Mouse (Mus musculus): ENCODE results near the gene Mrps7. TPM values are rescaled to one million over a fixed set of nuclear protein-coding genes. Genes with fewer than 3 reads are reported as not detected.

Mrps7 gene
- polyA plus RNA-seq, 1 experiment from 2014 or later: 92.8 TPM

DNA sequence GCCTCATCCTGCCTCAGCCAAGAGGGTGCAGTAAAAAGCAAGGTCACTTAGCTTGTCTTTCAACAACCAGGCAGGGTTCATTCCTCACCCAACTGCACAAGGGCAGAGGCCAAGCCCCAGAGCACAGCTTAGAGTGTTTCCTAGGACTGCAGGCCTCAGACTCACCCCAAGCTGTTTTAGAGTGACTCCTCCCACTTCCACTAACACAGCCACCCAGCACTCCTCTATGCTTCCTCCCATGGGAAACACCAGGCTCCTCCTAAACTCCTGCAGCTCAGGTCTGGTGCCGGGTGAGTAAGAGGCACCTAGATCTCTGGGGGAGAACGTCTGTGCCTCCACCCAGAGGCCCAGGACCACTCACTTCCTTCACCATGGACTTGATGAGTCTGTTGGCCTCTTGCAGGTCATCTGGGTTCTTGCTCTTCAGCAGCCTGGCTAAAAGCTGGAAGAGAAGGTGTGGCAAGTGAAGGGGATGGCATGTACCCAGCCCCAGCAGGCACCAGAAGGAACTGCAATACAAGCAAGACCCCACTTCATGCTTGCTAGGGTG is 13.1 kb upstream of the Mrps7 start:
- 91% methylated on average over 2 of the region's 2 CpGs for WGBS
- no peak overlapping the region for H3K4me2 ChIP-seq

DNA sequence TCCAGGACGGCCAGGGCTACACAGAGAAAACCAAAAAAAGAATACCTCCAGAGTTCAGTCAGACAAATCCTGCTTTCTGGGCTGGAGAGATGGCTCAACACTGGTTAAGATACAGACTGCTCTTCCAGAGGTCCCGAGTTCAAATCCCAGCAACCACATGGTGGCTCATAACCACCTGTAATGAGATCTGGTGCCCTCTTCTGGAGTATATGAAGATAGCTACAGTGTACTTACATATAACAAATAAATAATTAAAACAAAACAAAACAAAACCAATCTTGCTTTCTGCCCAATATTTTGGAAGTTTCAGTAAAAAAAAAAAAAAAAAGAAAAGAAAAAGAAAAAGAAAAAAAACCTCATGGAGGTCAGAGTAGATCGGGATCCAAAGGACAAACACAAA is 8.5 kb upstream of the Mrps7 start:
- H3K9me3 ChIP-seq: no peaks in the 10 kb centered on the region
- H3K4me1 ChIP-seq: no peaks in the 10 kb centered on the region
- WGBS: 94% methylated on average over 3 of the region's 3 CpGs
- ATAC-seq (ENCODE audit: insufficient number of reproducible peaks, insufficient read depth, low FRiP score, low TSS enrichment, low read depth): no peak
- no peak overlapping the region for H3K4me2 ChIP-seq
- peaks cover 91% of the 10 kb centered on the region for H3K36me3 ChIP-seq
- no peaks in the 10 kb centered on the region for H3K27me3 ChIP-seq
- H3K9ac ChIP-seq: no peak overlapping the region
- H3K27ac ChIP-seq: no peak overlapping the region
- H3K4me3 ChIP-seq: no peak overlapping the region

More for the DNA sequence above, 13.1 kb upstream of the Mrps7 start:
- Histone ChIP-seq H3K4me1 (no peaks in the 10 kb centered on the region), H3K4me3 (no peak overlapping the region), H3K27me3 (no peaks in the 10 kb centered on the region), H3K36me3 (peaks cover 95% of the 10 kb centered on the region), H3K9me3 (no peaks in the 10 kb centered on the region), H3K27ac (no peak overlapping the region), H3K9ac (no peak overlapping the region)
- ATAC-seq (ENCODE audit: insufficient number of reproducible peaks, insufficient read depth, low FRiP score, low TSS enrichment, low read depth): no peak

DNA sequence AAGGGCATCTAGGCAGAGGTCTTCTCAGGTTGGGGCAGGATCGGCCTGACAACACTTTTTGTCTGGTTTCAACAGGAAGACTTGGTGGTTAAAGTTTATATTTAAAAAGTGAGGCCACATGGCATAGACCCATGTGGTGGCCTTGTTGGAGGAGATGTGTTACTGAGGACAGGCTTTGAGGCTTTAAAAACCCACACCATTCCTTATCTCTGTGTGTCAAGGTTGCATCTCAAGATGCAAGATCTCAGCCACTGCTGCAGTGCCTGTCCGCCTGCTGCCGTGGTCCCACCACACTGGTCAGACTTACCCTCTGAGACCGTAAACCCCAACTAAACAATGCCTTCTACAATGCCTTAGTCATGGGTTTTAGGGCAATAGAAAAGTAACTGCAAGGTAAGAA is 5.4 kb upstream of the Mrps7 start:
- H3K27me3 ChIP-seq: no peaks in the 10 kb centered on the region
- peaks cover 67% of the 10 kb centered on the region for H3K36me3 ChIP-seq
- 94% methylated on average over 4 of the region's 4 CpGs for WGBS
- peaks cover 14% of the 10 kb centered on the region for H3K4me1 ChIP-seq
- no peak overlapping the region for H3K27ac ChIP-seq
- no peak overlapping the region for H3K4me3 ChIP-seq
- H3K9ac ChIP-seq: no peak overlapping the region
- H3K4me2 ChIP-seq: no peak overlapping the region
- no peak for ATAC-seq (ENCODE audit: insufficient number of reproducible peaks, insufficient read depth, low FRiP score, low TSS enrichment, low read depth)
- H3K9me3 ChIP-seq: no peaks in the 10 kb centered on the region

DNA sequence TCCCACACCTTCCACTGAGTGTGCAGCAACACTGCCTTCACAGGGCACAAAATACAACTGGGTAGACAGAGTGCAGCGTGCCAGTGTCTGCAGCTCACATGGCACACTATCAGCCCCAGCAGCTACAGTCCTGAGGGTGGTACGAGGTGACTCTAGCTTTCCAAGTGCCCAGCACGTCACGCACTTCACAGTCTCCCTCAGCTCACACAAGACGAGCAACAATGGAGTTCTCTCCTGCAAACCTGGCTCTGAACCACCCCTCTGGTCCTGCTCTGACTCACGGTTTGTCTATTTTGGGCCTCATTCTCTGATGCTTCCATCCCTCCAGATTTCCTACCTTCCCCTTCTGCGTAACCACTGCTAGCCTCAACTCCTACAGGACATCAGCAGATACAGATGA is 4.0 kb upstream of the Mrps7 start:
- Histone ChIP-seq H3K27me3 (no peaks in the 10 kb centered on the region), H3K4me1 (peaks cover 16% of the 10 kb centered on the region), H3K4me3 (no peak overlapping the region), H3K9me3 (no peaks in the 10 kb centered on the region), H3K9ac (no peak overlapping the region), H3K4me2 (no peak overlapping the region), H3K36me3 (peaks cover 53% of the 10 kb centered on the region), H3K27ac (no peak overlapping the region)
- no peak for ATAC-seq (ENCODE audit: insufficient number of reproducible peaks, insufficient read depth, low FRiP score, low TSS enrichment, low read depth)
- WGBS: 94% methylated on average over 7 of the region's 7 CpGs

DNA sequence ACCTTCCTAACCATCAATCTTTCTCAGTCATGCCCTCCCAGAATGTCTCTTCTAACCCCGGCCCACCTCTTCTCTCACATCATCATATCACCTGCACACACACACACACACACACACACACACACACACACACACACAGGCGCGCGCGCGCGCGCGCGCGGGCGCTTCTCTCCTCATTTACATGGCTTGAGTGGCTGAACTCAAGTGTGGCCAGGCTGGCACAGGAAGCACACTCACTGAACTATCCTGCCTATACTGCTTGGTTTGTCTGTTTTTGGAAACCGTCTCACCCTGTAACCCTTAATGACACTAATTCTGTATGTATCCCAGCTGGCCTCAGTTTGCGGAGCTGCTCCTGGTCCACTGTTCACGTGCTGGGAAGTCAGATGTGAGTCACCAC is 3.0 kb upstream of the Mrps7 start:
- peaks cover 49% of the 10 kb centered on the region for H3K36me3 ChIP-seq

DNA sequence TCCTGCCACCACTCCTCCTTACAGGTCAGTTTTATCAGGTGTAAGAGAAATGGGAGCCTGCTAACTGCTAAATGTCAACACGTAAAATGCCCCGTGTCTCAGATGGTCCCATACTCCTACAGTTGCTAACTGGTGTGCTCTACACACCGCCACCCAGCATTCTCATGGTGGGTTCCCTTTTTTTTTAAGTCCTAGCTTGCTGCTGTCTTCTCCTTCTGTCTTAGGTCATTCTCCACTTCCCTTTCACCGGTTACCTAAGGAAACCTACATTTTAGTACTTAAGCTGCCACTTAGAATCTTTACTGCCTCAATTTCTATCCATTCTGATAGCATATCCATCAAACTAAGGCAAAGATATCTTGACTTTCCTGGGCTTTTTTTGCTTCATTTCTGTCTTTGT is 2.6 kb upstream of the Mrps7 start:
- peaks cover 23% of the 10 kb centered on the region for H3K4me1 ChIP-seq
- no peak overlapping the region for H3K4me3 ChIP-seq
- no peaks in the 10 kb centered on the region for H3K27me3 ChIP-seq
- H3K9ac ChIP-seq: no peak overlapping the region
- H3K4me2 ChIP-seq: no peak overlapping the region
- peaks cover 50% of the 10 kb centered on the region for H3K36me3 ChIP-seq
- no peaks in the 10 kb centered on the region for H3K9me3 ChIP-seq
- ATAC-seq (ENCODE audit: insufficient number of reproducible peaks, insufficient read depth, low FRiP score, low TSS enrichment, low read depth): no peak
- WGBS: 92% methylated on average over 4 of the region's 4 CpGs
- no peak overlapping the region for H3K27ac ChIP-seq

More for the DNA sequence above, 3.0 kb upstream of the Mrps7 start:
- no peak for ATAC-seq (ENCODE audit: insufficient number of reproducible peaks, insufficient read depth, low FRiP score, low TSS enrichment, low read depth)
- no peaks in the 10 kb centered on the region for H3K9me3 ChIP-seq
- H3K9ac ChIP-seq: no peak overlapping the region
- no peak overlapping the region for H3K27ac ChIP-seq
- H3K27me3 ChIP-seq: no peaks in the 10 kb centered on the region
- H3K4me3 ChIP-seq: no peak overlapping the region
- peaks cover 23% of the 10 kb centered on the region for H3K4me1 ChIP-seq
- H3K4me2 ChIP-seq: no peak overlapping the region
- WGBS: 95% methylated on average over 15 of the region's 15 CpGs

DNA sequence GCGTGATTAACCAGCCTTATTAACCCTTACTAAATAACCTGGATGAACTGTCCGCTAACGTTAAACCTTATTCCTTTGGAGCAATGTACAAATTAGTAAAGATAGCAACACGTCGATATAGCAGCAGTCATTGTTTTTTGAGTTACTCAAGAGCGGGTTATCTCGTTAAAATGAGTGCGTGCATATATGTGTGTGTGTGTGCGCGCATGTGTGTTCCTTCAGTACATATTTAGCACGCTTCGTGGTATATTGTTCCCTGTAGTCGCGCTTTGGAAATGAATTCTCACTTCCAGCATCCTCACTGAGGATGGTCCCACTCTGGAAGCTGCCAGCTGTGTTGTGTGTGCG is 623 bp upstream of the Mrps7 start:
- no peak; the same call in 1 of the 2 replicates for ATAC-seq (ENCODE audit: insufficient number of reproducible peaks, insufficient read depth, low FRiP score, low TSS enrichment, low read depth)
- peaks cover 53% of the 10 kb centered on the region for H3K36me3 ChIP-seq
- H3K9ac ChIP-seq: peak overlapping the region; percentile 85
- H3K27ac ChIP-seq: peak overlapping the region; percentile 81
- H3K4me3 ChIP-seq: peak overlapping the region; percentile 76
- WGBS: 7% methylated on average over 15 of the region's 15 CpGs
- H3K9me3 ChIP-seq: no peaks in the 10 kb centered on the region
- H3K4me1 ChIP-seq: peaks cover 23% of the 10 kb centered on the region
- peak overlapping the region; percentile 90 for H3K4me2 ChIP-seq
- no peaks in the 10 kb centered on the region for H3K27me3 ChIP-seq

DNA sequence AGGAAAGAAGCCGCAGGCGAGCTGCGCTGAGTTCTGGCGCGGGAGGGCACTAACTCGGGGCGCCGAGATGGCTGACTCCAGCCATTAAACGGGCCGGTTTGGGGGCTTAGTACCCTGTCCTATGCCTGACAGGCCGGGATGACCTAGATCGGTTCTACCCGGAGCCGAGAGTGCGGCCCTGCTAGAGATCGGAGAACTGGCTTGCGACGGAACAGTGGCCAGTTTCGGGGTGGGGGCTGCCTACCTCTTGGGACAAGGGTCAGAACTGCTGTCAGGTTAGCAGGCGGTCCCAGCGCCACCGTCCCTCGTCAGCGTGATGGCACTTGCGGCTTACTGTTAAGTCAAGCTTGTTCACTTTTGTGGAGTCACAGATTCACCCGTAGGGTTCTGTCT is 575 bp downstream of the Mrps7 start:
- H3K4me2 ChIP-seq: peak overlapping the region; percentile 90
- H3K4me3 ChIP-seq: peak overlapping the region; percentile 76
- under 1% methylated on average over 26 of the region's 26 CpGs for WGBS
- peaks cover 54% of the 10 kb centered on the region for H3K36me3 ChIP-seq
- H3K9ac ChIP-seq: peak overlapping the region; percentile 85
- no peaks in the 10 kb centered on the region for H3K27me3 ChIP-seq
- H3K4me1 ChIP-seq: peaks cover 23% of the 10 kb centered on the region
- no peaks in the 10 kb centered on the region for H3K9me3 ChIP-seq
- peak overlapping the region; percentile 81 for H3K27ac ChIP-seq
- ATAC-seq (ENCODE audit: insufficient number of reproducible peaks, insufficient read depth, low FRiP score, low TSS enrichment, low read depth): no peak

DNA sequence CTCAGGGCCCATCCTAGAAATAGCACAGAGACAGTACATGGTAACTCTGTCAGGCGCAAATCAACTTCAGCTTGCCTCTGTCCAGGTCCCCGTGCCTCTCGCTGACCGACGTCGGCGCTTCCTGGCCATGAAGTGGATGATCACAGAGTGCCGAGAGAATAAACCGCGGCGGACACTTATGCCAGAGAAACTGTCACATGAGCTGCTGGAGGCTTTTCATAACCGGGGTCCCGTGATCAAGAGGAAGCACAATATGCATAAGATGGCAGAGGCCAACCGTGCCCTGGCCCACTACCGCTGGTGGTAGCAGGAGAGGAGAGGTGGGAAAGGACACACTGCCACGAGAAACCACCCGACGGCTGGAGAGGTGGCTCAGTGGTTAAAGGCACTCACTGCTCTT is 3.0 kb downstream of the Mrps7 start:
- H3K4me2 ChIP-seq: no peak overlapping the region
- H3K9me3 ChIP-seq: no peaks in the 10 kb centered on the region
- ATAC-seq (ENCODE audit: insufficient number of reproducible peaks, insufficient read depth, low FRiP score, low TSS enrichment, low read depth): no peak
- H3K4me1 ChIP-seq: peaks cover 27% of the 10 kb centered on the region
- H3K27ac ChIP-seq: no peak overlapping the region
- 94% methylated on average over 18 of the region's 18 CpGs for WGBS
- no peaks in the 10 kb centered on the region for H3K27me3 ChIP-seq
- peaks cover 46% of the 10 kb centered on the region for H3K36me3 ChIP-seq
- no peak overlapping the region for H3K4me3 ChIP-seq
- no peak overlapping the region for H3K9ac ChIP-seq

DNA sequence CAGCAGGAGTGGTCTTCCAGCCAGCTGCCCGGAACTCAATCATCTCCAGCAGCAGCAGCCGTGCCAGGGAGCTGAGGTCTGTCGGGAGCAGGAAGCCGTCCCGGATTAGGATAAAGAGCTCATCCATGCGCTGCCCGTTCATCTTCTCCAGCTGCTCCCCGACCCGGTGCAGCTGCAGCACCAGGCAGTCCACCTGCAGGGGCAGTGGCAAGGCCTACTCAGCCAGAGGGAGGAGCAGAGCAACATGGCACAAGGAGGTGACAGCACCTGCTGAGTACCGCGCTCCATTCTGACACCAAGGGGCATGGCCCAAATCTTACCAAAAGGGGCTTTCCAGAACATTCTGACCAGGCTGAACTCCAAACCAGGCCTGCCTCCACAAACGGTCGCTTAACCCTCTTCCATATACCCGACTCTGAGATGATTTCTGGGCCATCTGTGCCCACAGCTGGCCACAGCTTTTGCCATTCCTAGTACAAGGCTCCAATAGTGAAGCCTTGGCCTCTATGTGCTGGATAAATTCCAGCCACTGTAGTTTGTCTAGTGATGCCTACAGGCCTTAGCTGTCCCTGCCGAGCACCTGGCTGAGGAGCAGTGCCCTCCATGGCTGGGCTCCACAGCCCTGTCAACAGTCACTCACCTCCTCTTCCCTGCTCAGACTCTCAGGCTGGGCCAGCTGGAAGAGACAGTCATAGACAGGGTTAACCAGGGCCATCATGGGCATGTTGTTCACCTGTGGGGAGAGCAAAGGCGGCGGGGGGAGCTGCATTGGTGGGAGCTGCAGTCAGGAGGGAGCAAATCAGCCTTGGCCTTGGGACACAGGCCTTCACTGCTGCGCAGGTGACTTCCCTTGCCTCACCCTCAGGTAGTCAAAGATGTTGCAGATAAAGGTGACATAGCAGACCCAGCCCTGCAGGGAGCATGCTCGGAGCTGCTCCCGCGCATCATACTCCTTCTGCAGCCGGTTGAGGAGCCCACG is 5.0 kb downstream of the Mrps7 start:
- H3K27me3 ChIP-seq: no peaks in the 10 kb centered on the region
- H3K4me2 ChIP-seq: no peak overlapping the region
- H3K9ac ChIP-seq: no peak overlapping the region
- H3K9me3 ChIP-seq: no peaks in the 10 kb centered on the region
- no peak overlapping the region for H3K4me3 ChIP-seq
- WGBS: 83% methylated on average over 23 of the region's 23 CpGs
- peaks cover 46% of the 10 kb centered on the region for H3K36me3 ChIP-seq
- peaks cover 23% of the 10 kb centered on the region for H3K4me1 ChIP-seq
- ATAC-seq (ENCODE audit: insufficient number of reproducible peaks, insufficient read depth, low FRiP score, low TSS enrichment, low read depth): no peak
- H3K27ac ChIP-seq: no peak overlapping the region

DNA sequence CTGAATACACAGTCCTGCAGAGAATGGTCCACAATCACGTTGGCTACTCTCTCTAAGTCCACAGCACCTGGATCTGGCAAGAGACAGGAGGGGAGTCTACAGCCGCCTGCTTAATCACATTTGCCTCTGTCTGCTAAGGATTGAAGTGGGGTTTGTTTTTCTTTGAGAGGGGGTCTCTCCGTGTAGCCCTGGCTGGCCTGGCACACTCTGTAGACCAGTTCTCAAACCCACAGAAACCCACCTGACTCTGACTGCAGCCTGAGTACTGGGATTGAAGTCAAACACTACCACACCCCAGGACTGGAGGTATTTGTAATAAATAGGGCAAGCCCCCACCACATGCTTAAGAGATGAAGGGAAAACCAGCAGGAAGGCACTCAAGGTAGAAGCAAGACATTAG is 5.9 kb downstream of the Mrps7 start:
- Histone ChIP-seq H3K4me1 (peaks cover 24% of the 10 kb centered on the region), H3K4me2 (no peak overlapping the region), H3K9me3 (no peaks in the 10 kb centered on the region), H3K9ac (no peak overlapping the region), H3K27ac (no peak overlapping the region), H3K4me3 (no peak overlapping the region), H3K27me3 (no peaks in the 10 kb centered on the region), H3K36me3 (peaks cover 48% of the 10 kb centered on the region)
- no peak for ATAC-seq (ENCODE audit: insufficient number of reproducible peaks, insufficient read depth, low FRiP score, low TSS enrichment, low read depth)
- WGBS: 74% methylated on average over 3 of the region's 3 CpGs

DNA sequence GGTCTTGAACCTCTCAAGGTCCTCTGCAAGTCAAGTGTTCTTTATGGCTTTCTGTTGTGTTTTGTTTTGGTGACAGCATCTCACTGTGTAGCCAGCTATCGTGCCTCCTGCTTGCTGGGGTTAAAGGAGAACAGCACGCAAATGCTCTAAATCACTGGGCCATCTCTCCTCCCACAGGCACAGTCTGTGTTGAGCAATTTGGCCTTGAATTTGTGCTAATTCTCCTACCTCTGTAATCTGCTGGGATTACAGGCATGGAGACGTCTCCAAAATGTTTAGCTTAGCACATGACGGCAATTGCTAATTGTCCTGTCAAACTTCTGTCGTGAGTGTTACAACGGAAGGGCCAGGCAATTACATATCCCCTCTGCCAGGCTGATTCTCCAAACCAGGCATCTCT is 7.4 kb downstream of the Mrps7 start:
- WGBS: 66% methylated on average over 6 of the region's 6 CpGs
- H3K9me3 ChIP-seq: no peaks in the 10 kb centered on the region

More for the DNA sequence above, 7.4 kb downstream of the Mrps7 start:
- Histone ChIP-seq H3K27me3 (no peaks in the 10 kb centered on the region), H3K9ac (peak overlapping the region; percentile 81; the same call in 1 of the 2 replicates), H3K27ac (no peak overlapping the region), H3K4me1 (peaks cover 15% of the 10 kb centered on the region), H3K4me3 (no peak overlapping the region), H3K36me3 (peaks cover 55% of the 10 kb centered on the region), H3K4me2 (peak overlapping the region; percentile 78; the same call in 1 of the 2 replicates)
- no peak for ATAC-seq (ENCODE audit: insufficient number of reproducible peaks, insufficient read depth, low FRiP score, low TSS enrichment, low read depth)
